Mouse (Mus musculus): Measurements from ENCODE around the gene Bcl9. TPM values are rescaled to one million over a fixed set of nuclear protein-coding genes. Genes with fewer than 3 reads are reported as not detected.

The Bcl9 gene
- polyA plus RNA-seq, 1 experiment from 2014 or later = 75.4 TPM

GRCm38 (mm10) chr3:97317302-97317701, 19.6 kb upstream of the Bcl9 start:
- WGBS = 88% methylated on average over 3 of the region's 3 CpGs
- no peak overlapping the region for H3K27ac ChIP-seq (replicated peaks)
- H3K4me1 ChIP-seq (replicated peaks) = peaks cover 10% of the 10 kb centered on the region
- no peak overlapping the region for H3K9ac ChIP-seq
- H3K9me3 ChIP-seq = no peaks in the 10 kb centered on the region
- no peaks in the 10 kb centered on the region for H3K27me3 ChIP-seq
- no peak overlapping the region for H3K4me2 ChIP-seq
- ATAC-seq (ENCODE audit: low read depth) = no peak
- no peaks in the 10 kb centered on the region for H3K36me3 ChIP-seq
- no peak overlapping the region for H3K4me3 ChIP-seq

- ATAC-seq (ENCODE audit: low read depth) = no peak
- H3K36me3 ChIP-seq = no peaks in the 10 kb centered on the region
- no peaks in the 10 kb centered on the region for H3K9me3 ChIP-seq
- peaks cover 36% of the 10 kb centered on the region for H3K4me1 ChIP-seq (replicated peaks)
- H3K4me3 ChIP-seq = no peak overlapping the region
- peaks cover 7% of the 10 kb centered on the region; the same call in 1 of the 2 replicates for H3K27me3 ChIP-seq
- no peak overlapping the region for H3K9ac ChIP-seq
- WGBS = 61% methylated on average over 2 of the region's 2 CpGs
- no peak overlapping the region for H3K27ac ChIP-seq (replicated peaks)
- H3K4me2 ChIP-seq = no peak overlapping the region
These were observed 15.7 kb upstream of the Bcl9 start for GRCm38 (mm10) chr3:97313431-97313830.

- 19% methylated on average over 21 of the region's 21 CpGs for WGBS
- peak; percentile 55 for ATAC-seq (ENCODE audit: low read depth)
- Histone ChIP-seq H3K9ac (peak overlapping the region; percentile 27; the same call in 1 of the 2 replicates), H3K36me3 (no peaks in the 10 kb centered on the region), H3K4me3 (peak overlapping the region; percentile 10), H3K4me1 (replicated peaks) (peaks cover 44% of the 10 kb centered on the region), H3K27ac (replicated peaks) (peak overlapping the region; percentile 66), H3K27me3 (peaks cover 7% of the 10 kb centered on the region; the same call in 1 of the 2 replicates), H3K4me2 (peak overlapping the region; percentile 50), H3K9me3 (no peaks in the 10 kb centered on the region)
These were observed 14.3 kb upstream of the Bcl9 start for GRCm38 (mm10) chr3:97311998-97312397.

- Histone ChIP-seq H3K4me1 (replicated peaks) (peaks cover 44% of the 10 kb centered on the region), H3K9ac (peak overlapping the region; percentile 41), H3K4me2 (peak overlapping the region; percentile 44), H3K27ac (replicated peaks) (no peak overlapping the region), H3K36me3 (no peaks in the 10 kb centered on the region), H3K9me3 (no peaks in the 10 kb centered on the region), H3K27me3 (peaks cover 7% of the 10 kb centered on the region; the same call in 1 of the 2 replicates), H3K4me3 (peak overlapping the region; percentile 17)
- ATAC-seq (ENCODE audit: low read depth) = no peak
- WGBS = 6% methylated on average over 15 of the region's 16 CpGs
These were observed 12.2 kb upstream of the Bcl9 start for GRCm38 (mm10) chr3:97309748-97310536.

- Histone ChIP-seq H3K4me1 (replicated peaks) (peaks cover 41% of the 10 kb centered on the region), H3K4me3 (no peak overlapping the region), H3K27ac (replicated peaks) (0 out of 2 replicates have a peak overlapping the region, but pooled peaks have one; percentile 29), H3K4me2 (no peak overlapping the region), H3K9me3 (no peaks in the 10 kb centered on the region), H3K27me3 (peaks cover 7% of the 10 kb centered on the region; the same call in 1 of the 2 replicates), H3K9ac (no peak overlapping the region), H3K36me3 (no peaks in the 10 kb centered on the region)
- WGBS = 24% methylated on average over 2 of the region's 2 CpGs
- peak; percentile 29; the same call in 1 of the 2 replicates for ATAC-seq (ENCODE audit: low read depth)
These were observed 10.7 kb upstream of the Bcl9 start for GRCm38 (mm10) chr3:97308440-97308839.

- H3K27me3 ChIP-seq = peaks cover 7% of the 10 kb centered on the region; the same call in 1 of the 2 replicates
- no peaks in the 10 kb centered on the region for H3K36me3 ChIP-seq
- no peak overlapping the region for H3K4me2 ChIP-seq
- 79% methylated on average over 4 of the region's 4 CpGs for WGBS
- H3K4me1 ChIP-seq (replicated peaks) = peaks cover 26% of the 10 kb centered on the region
- no peak overlapping the region for H3K9ac ChIP-seq
- ATAC-seq (ENCODE audit: low read depth) = no peak
- H3K27ac ChIP-seq (replicated peaks) = no peak overlapping the region
- no peak overlapping the region for H3K4me3 ChIP-seq
- no peaks in the 10 kb centered on the region for H3K9me3 ChIP-seq
These were observed 8.2 kb upstream of the Bcl9 start for GRCm38 (mm10) chr3:97305907-97306306.

- no peaks in the 10 kb centered on the region for H3K9me3 ChIP-seq
- no peaks in the 10 kb centered on the region for H3K36me3 ChIP-seq
- H3K4me2 ChIP-seq = no peak overlapping the region
- peaks cover 18% of the 10 kb centered on the region for H3K4me1 ChIP-seq (replicated peaks)
- H3K27me3 ChIP-seq = no peaks in the 10 kb centered on the region
- WGBS = 51% methylated on average over 7 of the region's 7 CpGs
- H3K27ac ChIP-seq (replicated peaks) = no peak overlapping the region
- ATAC-seq (ENCODE audit: low read depth) = no peak
- H3K4me3 ChIP-seq = no peak overlapping the region
- H3K9ac ChIP-seq = no peak overlapping the region
These were observed 3.9 kb upstream of the Bcl9 start for GRCm38 (mm10) chr3:97301586-97301985.

DNA sequence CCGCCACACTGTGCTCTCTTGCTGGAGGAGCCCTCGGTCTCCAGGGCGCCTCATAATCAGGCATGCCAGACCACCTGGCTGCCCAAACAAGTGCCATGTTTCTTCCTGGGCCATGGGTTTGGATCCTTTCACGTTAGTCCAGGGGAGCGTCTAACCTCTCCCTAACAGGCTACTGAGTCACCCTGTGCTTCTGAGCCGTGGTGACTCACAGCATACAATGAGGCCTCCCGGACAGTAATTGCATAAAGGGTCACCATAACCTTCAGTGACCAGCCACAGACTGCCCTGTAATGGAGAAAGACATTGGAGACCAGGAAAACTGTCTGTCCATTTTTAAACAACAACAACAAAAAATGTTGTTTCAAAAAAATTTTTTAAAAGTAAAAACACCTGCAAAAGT, 2.7 kb upstream of the Bcl9 start:
- Histone ChIP-seq H3K4me1 (replicated peaks) (peaks cover 30% of the 10 kb centered on the region), H3K36me3 (no peaks in the 10 kb centered on the region), H3K4me2 (no peak overlapping the region), H3K27me3 (no peaks in the 10 kb centered on the region), H3K4me3 (no peak overlapping the region), H3K27ac (replicated peaks) (no peak overlapping the region), H3K9me3 (no peaks in the 10 kb centered on the region), H3K9ac (no peak overlapping the region)
- ATAC-seq (ENCODE audit: low read depth) = no peak
- 86% methylated on average over 7 of the region's 7 CpGs for WGBS

DNA sequence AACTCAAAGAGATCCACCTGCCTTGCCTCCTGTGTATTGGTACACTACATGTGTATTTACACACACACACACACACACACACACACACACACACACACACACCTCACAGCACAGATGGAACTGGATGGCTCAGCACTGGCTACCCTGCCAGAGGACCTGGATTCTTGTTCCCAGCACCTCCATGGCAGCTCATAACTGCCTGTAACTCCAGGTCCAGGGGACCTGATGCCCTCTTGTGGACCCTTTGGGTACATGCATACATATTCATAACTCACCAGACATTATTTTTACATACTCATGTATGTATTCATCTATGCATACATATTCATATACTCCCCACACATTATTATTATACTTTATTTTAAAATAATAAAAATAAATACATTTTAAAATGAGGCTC, 2.2 kb upstream of the Bcl9 start:
- Histone ChIP-seq H3K9ac (no peak overlapping the region), H3K27me3 (no peaks in the 10 kb centered on the region), H3K4me1 (replicated peaks) (peaks cover 35% of the 10 kb centered on the region), H3K27ac (replicated peaks) (no peak overlapping the region), H3K4me2 (no peak overlapping the region), H3K36me3 (no peaks in the 10 kb centered on the region), H3K4me3 (no peak overlapping the region), H3K9me3 (no peaks in the 10 kb centered on the region)
- no peak for ATAC-seq (ENCODE audit: low read depth)

DNA sequence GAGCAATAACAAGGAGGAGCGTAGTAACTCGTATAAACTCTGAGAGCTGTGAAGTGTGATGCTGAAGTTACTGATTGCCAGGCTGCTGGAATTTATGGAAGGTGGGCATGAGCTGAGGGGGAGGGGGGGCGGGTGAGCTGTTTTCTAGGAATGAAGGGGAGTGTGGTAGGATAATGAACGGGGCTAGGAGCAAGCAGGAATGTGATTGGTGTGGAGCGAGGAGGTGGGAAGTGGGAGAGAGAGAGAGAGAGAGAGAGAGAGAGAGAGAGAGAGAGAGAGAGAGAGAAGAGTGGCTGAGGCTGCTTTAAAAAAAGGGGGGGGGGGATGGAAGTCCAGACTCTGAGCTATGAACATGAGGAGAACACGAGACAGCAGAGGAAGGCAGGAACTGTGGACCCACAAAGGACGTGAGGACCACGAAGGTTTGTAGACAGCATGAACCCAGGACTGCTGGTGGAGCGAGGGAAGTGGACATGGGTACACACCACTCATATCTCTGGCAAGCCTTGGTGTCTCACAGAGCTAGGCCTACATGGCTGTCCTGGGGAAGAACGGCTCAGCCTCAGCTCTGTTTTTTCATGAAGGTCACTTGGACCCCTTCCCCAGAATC, 1.2 kb upstream of the Bcl9 start:
- WGBS = 26% methylated on average over 9 of the region's 10 CpGs
- Histone ChIP-seq H3K9me3 (no peaks in the 10 kb centered on the region), H3K27ac (replicated peaks) (peak overlapping the region; percentile 98), H3K27me3 (no peaks in the 10 kb centered on the region), H3K9ac (peak overlapping the region; percentile 93; the same call in 1 of the 2 replicates), H3K4me3 (peak overlapping the region; percentile 81), H3K36me3 (no peaks in the 10 kb centered on the region), H3K4me2 (peak overlapping the region; percentile 90), H3K4me1 (replicated peaks) (peaks cover 44% of the 10 kb centered on the region)
- no peak for ATAC-seq (ENCODE audit: low read depth)

DNA sequence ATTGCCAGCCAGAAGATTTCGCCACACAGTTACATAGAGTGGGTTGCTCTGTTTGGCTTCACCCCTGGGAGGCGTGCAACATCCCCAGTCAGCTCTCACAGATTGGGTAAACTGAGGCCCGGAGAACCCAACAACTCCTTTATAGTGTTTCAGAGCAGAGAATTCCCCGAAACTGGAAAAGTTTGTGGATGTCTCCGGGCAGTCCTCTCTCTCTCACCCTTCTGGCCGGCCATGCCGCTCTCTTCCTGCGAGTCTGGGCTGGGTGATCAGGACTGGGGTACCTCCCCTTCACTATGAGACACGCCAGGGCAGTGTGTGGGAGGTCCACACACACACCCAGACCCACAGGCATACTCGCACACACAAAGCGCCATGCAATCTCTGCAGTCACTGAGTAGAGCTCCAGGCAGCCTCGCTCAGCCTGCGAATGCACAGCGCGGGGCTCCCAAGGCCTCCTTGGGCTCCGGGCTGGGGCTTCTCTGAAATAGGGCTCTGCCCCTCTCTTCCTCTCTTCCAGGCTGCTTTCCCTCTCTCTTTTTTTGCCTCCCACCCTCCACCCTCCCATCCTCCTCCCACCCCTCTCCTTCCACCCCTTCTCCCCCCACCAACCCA, 670 bp downstream of the Bcl9 start:
- no peaks in the 10 kb centered on the region for H3K9me3 ChIP-seq
- WGBS = 2% methylated on average over 16 of the region's 16 CpGs
- peak overlapping the region; percentile 81 for H3K4me3 ChIP-seq
- no peaks in the 10 kb centered on the region for H3K27me3 ChIP-seq
- H3K4me2 ChIP-seq = peak overlapping the region; percentile 90
- H3K4me1 ChIP-seq (replicated peaks) = peaks cover 62% of the 10 kb centered on the region
- H3K36me3 ChIP-seq = no peaks in the 10 kb centered on the region
- ATAC-seq (ENCODE audit: low read depth) = peak; percentile 75
- H3K9ac ChIP-seq = peak overlapping the region; percentile 93
- H3K27ac ChIP-seq (replicated peaks) = peak overlapping the region; percentile 98

GRCm38 (mm10) chr3:97294334-97294733, 3.4 kb downstream of the Bcl9 start:
- ATAC-seq (ENCODE audit: low read depth) = no peak
- Histone ChIP-seq H3K9ac (no peak overlapping the region), H3K36me3 (no peaks in the 10 kb centered on the region), H3K4me1 (replicated peaks) (peaks cover 68% of the 10 kb centered on the region), H3K27me3 (no peaks in the 10 kb centered on the region), H3K4me3 (no peak overlapping the region), H3K9me3 (no peaks in the 10 kb centered on the region), H3K4me2 (no peak overlapping the region), H3K27ac (replicated peaks) (no peak overlapping the region)
- WGBS = 75% methylated on average over 9 of the region's 9 CpGs
